Mouse (Mus musculus) lung, postnatal 25 days (tissue): ENCODE results near the gene Pcdh17.

Experiments used
- DNase-seq: peaks from one replicate; pipeline ENCODE4 v3.0.0; 2022; ENCODE audit warnings: low spot score

The Pcdh17 gene

GRCm38 (mm10) chr14:84477411-84477810 lies 34.0 kb downstream of the Pcdh17 start:
- no peak for DNase-seq

- DNase-seq, result no peak
Measured at GRCm38 (mm10) chr14:84480546-84480945, 37.2 kb downstream of the Pcdh17 start.

DNA sequence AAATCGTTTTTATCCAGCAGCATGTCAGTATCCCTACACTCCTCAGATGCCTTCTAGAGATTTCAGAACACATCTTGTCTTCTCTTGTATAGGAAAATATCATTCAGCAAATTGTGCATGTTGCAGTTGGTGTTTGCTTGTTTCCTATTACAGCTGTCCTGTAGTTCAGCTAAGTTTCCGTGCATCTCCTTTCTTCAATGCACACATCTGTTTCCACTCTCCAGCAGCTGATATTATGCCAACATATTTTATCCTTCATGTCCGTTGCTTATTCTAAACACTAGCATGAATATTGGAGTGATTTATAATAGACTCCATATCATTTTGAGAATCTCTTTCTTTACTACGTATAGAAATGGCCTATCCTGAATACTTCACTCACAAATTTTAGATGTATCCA lies 41.0 kb downstream of the Pcdh17 start:
- DNase-seq, result no peak

- no peak for DNase-seq
Measured at GRCm38 (mm10) chr14:84511010-84511409, 67.6 kb downstream of the Pcdh17 start.

DNA sequence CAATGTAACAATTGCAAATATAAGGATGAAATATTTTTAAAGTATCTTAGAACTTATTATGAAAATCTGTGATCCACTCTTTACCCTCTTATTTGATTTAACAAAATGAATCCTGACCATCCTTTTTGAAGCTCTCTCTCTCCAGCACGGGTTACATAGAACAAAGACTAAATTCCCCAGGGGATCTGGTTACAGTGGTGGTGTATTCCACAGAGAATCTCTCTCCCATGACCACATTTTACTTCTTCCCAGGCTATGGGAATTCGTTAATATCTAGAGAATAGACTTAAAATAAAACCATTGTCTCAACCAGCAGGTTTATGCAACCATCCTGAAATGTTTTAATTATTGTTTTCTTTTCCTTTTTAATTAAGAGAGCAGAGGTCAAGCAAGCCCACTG lies 89.0 kb downstream of the Pcdh17 start:
- DNase-seq, result no peak

GRCm38 (mm10) chr14:84535264-84535663 lies 91.9 kb downstream of the Pcdh17 start:
- no peak for DNase-seq

- DNase-seq, result no peak
Measured at GRCm38 (mm10) chr14:84541838-84542237, 98.5 kb downstream of the Pcdh17 start.

DNA sequence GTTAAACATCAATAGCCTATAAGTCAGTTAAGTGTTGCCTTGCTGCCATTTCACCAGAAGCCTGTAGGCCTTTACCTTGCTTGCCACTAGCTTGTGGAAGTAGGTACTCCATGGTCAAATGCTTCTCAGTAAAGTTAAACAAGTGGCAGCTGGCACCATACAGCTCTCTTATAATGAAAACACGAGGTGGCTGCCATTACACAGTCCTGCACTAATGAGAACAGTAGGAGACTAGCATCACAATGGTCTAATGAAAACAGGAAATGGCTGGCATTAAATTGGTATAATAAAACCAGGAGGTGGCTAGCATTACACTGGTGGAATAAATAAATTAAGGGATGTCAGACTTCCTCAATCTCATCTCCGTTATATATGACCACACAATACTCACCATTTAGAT lies 102.6 kb downstream of the Pcdh17 start:
- no peak for DNase-seq

GRCm38 (mm10) chr14:84547513-84548194 lies 104.3 kb downstream of the Pcdh17 start:
- DNase-seq, result no peak

- no peak for DNase-seq
Measured at GRCm38 (mm10) chr14:84551546-84551945, 108.2 kb downstream of the Pcdh17 start.

DNA sequence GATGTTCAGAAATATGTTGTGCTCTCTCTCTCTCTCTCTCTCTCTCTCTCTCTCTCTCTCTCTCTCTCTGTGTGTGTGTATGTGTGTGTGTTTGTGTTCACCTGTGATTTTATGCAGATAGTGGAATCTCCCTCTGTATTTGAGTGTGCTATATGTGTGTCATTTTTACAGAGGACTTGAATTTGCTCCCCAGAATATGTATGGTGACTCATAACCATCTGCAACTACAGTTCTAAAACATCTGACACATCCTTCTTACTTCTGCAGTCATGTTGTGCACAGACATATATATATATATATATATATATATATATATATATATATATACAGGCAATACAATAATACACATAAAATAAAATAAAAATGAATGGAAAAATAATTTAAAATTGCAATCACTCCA lies 127.7 kb downstream of the Pcdh17 start:
- no peak for DNase-seq
